Mouse (Mus musculus) neural tube, embryonic 13.5 days (tissue): ENCODE data around the gene Neil3. TPM values are rescaled to one million over a fixed set of nuclear protein-coding genes. Genes with fewer than 3 reads are reported as not detected.

Experiments used
- ATAC-seq: fragments of 200-750 bp; cut with Nextera tagmentation; 2 replicates; pipeline ENCODE4 v1.8.0; 2017; ENCODE audit warnings: low read depth, mild to moderate bottlenecking, moderate TSS enrichment, moderate library complexity
- H3K27ac ChIP-seq: fragments of 300-500 bp; sonication (generic); replicated peaks from 2 replicates; pipeline ENCODE4 v1.5.1; 2015; ENCODE audit warnings: moderate library complexity, mild to moderate bottlenecking, inconsistent platforms
- H3K27me3 ChIP-seq: fragments of 300-500 bp; sonication (generic); 2 replicates; pipeline ENCODE4 v1.6.1; 2015; ENCODE audit warnings: mild to moderate bottlenecking, inconsistent platforms
- H3K36me3 ChIP-seq: fragments of 300-500 bp; sonication (generic); 2 replicates; pipeline ENCODE4 v1.6.1; 2015; ENCODE audit warnings: mild to moderate bottlenecking, inconsistent platforms
- H3K4me1 ChIP-seq: fragments of 300-500 bp; sonication (generic); replicated peaks from 2 replicates; pipeline ENCODE4 v1.6.1; 2015; ENCODE audit warnings: inconsistent platforms
- H3K4me2 ChIP-seq: fragments of 300-500 bp; sonication (generic); 2 replicates; pipeline ENCODE4 v1.6.1; 2015; ENCODE audit warnings: inconsistent platforms, mild to moderate bottlenecking, moderate library complexity
- H3K4me3 ChIP-seq: fragments of 300-500 bp; sonication (generic); 2 replicates; pipeline ENCODE4 v1.5.1; 2015; ENCODE audit warnings: mild to moderate bottlenecking, inconsistent platforms
- H3K9ac ChIP-seq: fragments of 300-500 bp; sonication (generic); 2 replicates; pipeline ENCODE4 v1.6.1; 2015; ENCODE audit warnings: moderate library complexity, mild to moderate bottlenecking, inconsistent platforms
- H3K9me3 ChIP-seq: fragments of 300-500 bp; sonication (generic); 2 replicates; pipeline ENCODE4 v1.6.1; 2016; ENCODE audit warnings: inconsistent platforms
- WGBS: fragments of 180-500 bp; shearing (Covaris S2); methylation state at CpG from one replicate; pipeline ENCODE4 v1.1.7; 2015; 5-methylcytosine and 5-hydroxymethylcytosine counted together
- polyA plus RNA-seq: library from polyadenylated mRNA; unstranded; fragments of >200 nt; fragmentation: Nextera tagmentation; extraction: Ambion mirVana; gene quantifications from 2 replicates; pipeline ENCODE4 v1.2.1, GENCODE M21; 2015

Neil3 gene
- 6.2 and 6.9 TPM in 2 replicates for polyA plus RNA-seq

DNA sequence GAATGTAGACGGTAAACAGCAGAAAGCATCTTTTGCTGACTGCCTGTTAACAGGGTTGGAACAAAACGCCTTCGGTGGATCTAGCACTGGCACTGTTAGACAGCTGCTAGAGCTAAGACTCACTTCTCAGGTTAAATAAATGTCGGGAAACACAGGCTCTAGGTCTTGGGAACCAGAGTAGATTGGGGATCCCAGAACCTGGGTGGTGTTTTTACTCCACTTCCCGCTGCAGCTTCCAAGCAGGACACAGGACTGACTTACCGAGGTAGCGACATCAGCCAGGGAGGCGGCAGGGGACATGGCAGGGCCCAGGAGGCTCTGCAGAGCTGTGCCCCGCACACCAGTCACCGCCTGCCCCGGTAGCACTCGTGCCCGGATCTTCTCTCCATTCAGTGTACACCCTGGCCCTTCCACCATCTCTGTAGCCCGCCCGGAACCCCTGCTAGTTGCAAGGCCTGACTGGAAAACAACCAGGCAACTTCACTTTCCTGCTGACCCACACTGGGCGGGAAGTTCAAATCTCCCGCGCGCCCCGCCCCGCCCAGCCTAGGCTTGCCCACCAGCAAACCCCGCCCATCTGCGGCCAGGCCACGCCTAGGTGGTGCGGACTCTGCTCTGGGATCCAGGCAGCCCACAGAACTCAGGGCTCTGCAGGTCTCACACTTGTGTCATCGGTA lies at the start of gene Neil3:
Gene Neil3, minus strand, starts transcription at position 571 of the 677 bp plus-strand sequence.
- no peaks in the 10 kb centered on the region for H3K27me3 ChIP-seq
- H3K9me3 ChIP-seq, result no peaks in the 10 kb centered on the region
- no peak within 1 kb of the TSS for H3K27ac ChIP-seq
- H3K36me3 ChIP-seq, result no peaks in the 10 kb centered on the region
- peak within 1 kb of the TSS; percentile 47 for H3K4me3 ChIP-seq
- H3K4me1 ChIP-seq, result peaks cover 21% of the 10 kb centered on the region
- H3K9ac ChIP-seq, result peak within 1 kb of the TSS; percentile 67
- under 1% methylated on average over 26 of the region's 26 CpGs for WGBS
- peak within 1 kb of the TSS; percentile 86 for H3K4me2 ChIP-seq
- peak; percentile 96 for ATAC-seq

DNA sequence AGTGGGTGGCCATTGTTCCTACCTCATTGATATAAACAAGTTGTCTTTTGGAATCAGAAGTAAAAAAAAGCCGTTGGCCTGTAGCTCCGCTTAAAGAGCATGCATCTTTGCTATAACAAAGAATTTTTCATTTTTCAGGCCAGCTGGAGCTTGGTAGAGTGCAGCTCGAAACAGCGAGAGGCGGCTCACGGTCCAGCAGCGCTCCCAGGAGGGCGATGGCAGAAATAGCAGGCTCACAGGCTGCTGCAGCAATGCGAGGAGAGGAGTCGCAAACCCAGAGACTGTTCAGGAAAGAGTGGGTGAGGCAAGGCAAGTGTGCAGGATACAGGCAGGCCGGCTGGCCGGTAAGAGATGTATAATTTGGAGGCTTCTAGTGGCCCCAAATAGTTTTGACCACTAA lies 42.0 kb upstream of the Neil3 start:
- H3K27ac ChIP-seq, result no peak overlapping the region
- H3K9me3 ChIP-seq, result no peaks in the 10 kb centered on the region
- H3K27me3 ChIP-seq, result no peaks in the 10 kb centered on the region
- 23% methylated on average over 12 of the region's 12 CpGs for WGBS
- H3K4me1 ChIP-seq, result no peaks in the 10 kb centered on the region
- no peak overlapping the region for H3K4me2 ChIP-seq
- H3K4me3 ChIP-seq, result no peak overlapping the region
- ATAC-seq, result peak; percentile 91
- no peaks in the 10 kb centered on the region for H3K36me3 ChIP-seq
- H3K9ac ChIP-seq, result no peak overlapping the region

DNA sequence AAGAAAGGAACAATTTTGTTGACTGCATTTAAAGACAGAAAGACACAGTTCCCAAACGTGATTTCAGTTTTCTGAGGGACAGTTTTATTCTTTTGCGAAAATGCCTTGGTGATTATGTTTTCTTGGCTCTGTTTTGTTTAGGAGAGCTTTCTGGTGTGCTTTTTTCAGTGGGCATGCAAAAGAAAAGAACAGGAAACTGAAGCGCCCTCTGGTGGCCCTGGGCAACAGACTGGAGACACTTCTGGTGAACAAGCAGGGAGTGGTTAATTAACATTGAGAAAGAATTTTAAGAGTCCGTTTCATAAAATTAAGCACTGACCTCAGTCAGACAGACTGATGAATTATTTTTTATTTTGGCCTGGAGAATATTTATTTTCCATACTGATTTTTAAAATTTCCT lies 25.1 kb upstream of the Neil3 start:
- no peak for ATAC-seq
- Histone ChIP-seq H3K27ac (no peak overlapping the region), H3K36me3 (no peaks in the 10 kb centered on the region), H3K27me3 (no peaks in the 10 kb centered on the region), H3K4me3 (no peak overlapping the region), H3K9ac (no peak overlapping the region), H3K4me1 (peaks cover 5% of the 10 kb centered on the region; the same call in 1 of the 2 replicates), H3K9me3 (no peaks in the 10 kb centered on the region), H3K4me2 (no peak overlapping the region)
- WGBS, result 33% methylated on average over 4 of the region's 4 CpGs

DNA sequence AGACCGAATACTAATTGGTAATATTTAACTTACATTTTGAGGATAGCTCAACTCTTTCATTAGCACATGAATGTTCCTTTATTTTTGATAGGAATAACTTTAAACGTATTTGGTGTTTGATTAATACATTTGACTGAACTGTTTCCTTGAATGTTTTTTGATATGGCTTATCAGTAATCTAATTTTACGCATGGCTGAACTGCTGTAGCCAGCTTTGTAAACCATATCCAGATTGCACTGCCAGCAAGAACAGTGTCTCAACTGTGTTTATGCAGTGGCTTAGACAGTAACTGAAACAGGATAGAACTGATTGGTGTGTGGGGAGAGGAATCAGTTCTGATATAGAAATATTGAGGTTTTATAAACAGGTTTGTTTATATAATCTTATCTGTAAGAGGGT lies 22.6 kb upstream of the Neil3 start:
- no peak overlapping the region for H3K4me3 ChIP-seq
- H3K4me1 ChIP-seq, result peaks cover 5% of the 10 kb centered on the region; the same call in 1 of the 2 replicates
- no peaks in the 10 kb centered on the region for H3K9me3 ChIP-seq
- H3K4me2 ChIP-seq, result no peak overlapping the region
- WGBS, result 78% methylated on average over 3 of the region's 3 CpGs
- H3K27me3 ChIP-seq, result no peaks in the 10 kb centered on the region
- no peak for ATAC-seq
- no peak overlapping the region for H3K9ac ChIP-seq
- no peaks in the 10 kb centered on the region for H3K36me3 ChIP-seq
- no peak overlapping the region for H3K27ac ChIP-seq

DNA sequence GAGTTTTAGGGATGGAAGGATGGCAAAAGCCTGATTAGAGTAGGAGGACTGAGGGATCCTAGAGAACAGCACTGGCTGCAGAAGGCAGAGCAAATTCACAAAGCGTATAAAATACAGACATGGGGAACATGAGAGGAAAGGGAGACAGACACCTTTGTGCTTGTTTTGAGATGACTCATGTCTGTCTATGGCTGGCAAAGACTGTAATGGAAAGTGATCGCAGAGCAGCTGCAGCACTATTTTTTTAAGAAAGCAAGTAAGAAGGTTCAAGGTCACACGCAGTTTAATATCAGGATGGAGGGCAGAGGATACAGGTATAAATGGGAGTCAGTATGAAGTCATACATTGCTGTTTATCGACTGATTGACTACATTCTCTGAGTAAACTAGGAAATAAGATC lies 8.2 kb downstream of the Neil3 start:
- 87% methylated on average over 4 of the region's 4 CpGs for WGBS
- 0 out of 2 replicates have a peak, but pooled peaks cover 4% of the 10 kb centered on the region for H3K9me3 ChIP-seq

DNA sequence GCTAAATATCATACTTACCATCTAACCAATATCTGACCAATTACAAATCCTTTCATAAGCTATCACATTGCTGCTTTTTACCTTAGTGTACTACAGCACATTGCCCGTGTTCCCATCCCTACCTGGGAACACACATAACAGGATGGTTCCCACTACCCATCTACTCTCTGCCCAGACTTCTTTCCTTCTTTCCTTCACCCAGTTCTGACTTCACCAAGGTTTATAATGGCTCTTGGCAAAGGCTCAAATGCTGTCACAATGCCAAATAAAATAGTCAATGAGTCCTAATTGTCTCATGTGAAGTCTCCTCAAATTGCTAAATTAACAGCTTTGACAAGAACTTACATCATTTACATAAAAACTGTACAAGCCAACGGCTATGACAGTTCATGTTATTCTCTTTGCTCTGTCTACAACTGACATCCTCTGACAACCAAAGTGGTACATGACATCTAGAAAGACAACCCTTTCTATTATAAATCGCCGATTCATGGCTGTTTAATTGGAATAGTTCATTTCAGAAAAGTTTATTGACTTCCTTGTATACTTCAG lies 9.9 kb downstream of the Neil3 start:
- Histone ChIP-seq H3K4me3 (no peak overlapping the region), H3K4me2 (no peak overlapping the region), H3K27me3 (no peaks in the 10 kb centered on the region), H3K9me3 (0 out of 2 replicates have a peak, but pooled peaks cover 4% of the 10 kb centered on the region), H3K9ac (no peak overlapping the region), H3K36me3 (no peaks in the 10 kb centered on the region), H3K4me1 (no peaks in the 10 kb centered on the region), H3K27ac (no peak overlapping the region)
- ATAC-seq, result no peak
- 92% methylated on average over 4 of the region's 4 CpGs for WGBS

More for the DNA sequence above, 8.2 kb downstream of the Neil3 start:
- Histone ChIP-seq H3K27ac (no peak overlapping the region), H3K9ac (no peak overlapping the region), H3K4me2 (no peak overlapping the region), H3K4me3 (no peak overlapping the region), H3K27me3 (no peaks in the 10 kb centered on the region), H3K4me1 (no peaks in the 10 kb centered on the region), H3K36me3 (no peaks in the 10 kb centered on the region)
- ATAC-seq, result no peak

DNA sequence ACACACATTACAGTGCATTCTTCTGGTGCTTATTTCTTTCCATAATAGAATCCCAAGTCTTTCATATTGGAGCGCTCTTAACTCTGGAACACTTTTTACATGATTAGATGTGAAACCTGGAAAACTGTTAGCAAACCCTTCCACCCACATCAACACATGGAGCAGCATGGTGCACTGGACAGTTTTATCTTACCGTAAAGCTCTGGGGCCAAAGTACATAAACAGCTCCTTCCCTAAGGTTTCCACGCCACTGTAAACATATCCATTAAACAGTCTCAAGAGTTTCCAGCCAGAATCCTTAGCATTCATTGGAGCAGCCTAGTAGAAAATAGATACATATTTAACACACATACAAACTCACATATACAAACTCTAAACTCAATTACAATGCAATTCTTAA lies 15.4 kb downstream of the Neil3 start:
- Histone ChIP-seq H3K9me3 (0 out of 2 replicates have a peak, but pooled peaks cover 4% of the 10 kb centered on the region), H3K4me1 (no peaks in the 10 kb centered on the region), H3K27ac (no peak overlapping the region), H3K4me2 (no peak overlapping the region), H3K9ac (no peak overlapping the region), H3K36me3 (no peaks in the 10 kb centered on the region), H3K27me3 (no peaks in the 10 kb centered on the region), H3K4me3 (no peak overlapping the region)
- WGBS, result 86% methylated on average over 3 of the region's 3 CpGs
- no peak for ATAC-seq

DNA sequence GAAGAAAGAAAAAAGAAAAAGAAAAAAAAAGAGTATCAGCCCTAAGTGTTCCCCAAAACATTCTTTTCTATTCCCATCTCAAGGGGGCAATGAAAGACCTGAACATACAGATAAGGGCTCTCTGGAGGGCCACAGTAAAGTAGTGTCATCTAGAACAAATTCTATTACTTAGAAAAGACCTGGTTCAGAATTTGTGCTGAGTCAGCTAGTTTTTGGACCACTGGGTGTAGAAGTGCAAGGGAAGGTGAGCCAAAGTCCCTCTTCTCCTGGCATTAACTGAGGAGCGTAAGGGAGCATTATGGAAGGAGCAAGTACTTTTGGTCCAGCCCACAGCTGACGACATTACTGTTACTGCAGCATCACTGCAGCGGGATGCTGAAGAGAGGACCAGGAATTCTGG lies 19.7 kb downstream of the Neil3 start:
- no peaks in the 10 kb centered on the region for H3K4me1 ChIP-seq
- ATAC-seq, result no peak
- H3K27ac ChIP-seq, result no peak overlapping the region
- H3K9ac ChIP-seq, result no peak overlapping the region
- H3K36me3 ChIP-seq, result no peaks in the 10 kb centered on the region
- no peak overlapping the region for H3K4me2 ChIP-seq
- H3K4me3 ChIP-seq, result no peak overlapping the region
- WGBS, result 96% methylated on average over 3 of the region's 3 CpGs
- no peaks in the 10 kb centered on the region for H3K27me3 ChIP-seq
- no peaks in the 10 kb centered on the region for H3K9me3 ChIP-seq

DNA sequence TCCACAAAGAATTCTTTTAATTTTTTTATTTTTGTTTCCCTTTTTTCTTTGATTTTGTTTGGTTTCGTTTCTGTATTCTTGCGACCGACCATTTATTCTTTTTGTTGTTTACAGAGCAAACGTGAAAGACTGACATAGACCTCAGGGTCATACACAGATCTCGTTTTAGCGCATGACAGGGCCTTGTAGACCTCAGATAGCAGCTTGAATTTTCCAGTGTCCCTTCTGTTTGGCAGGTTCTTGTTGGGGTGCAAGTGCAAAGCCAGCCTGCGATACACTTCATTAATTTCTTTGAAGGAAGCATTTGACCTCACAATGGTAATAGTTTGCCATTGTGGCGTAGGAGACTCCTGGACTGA lies 24.6 kb downstream of the Neil3 start:
- no peaks in the 10 kb centered on the region for H3K27me3 ChIP-seq
- no peak overlapping the region for H3K4me2 ChIP-seq
- H3K4me3 ChIP-seq, result no peak overlapping the region
- H3K9me3 ChIP-seq, result no peaks in the 10 kb centered on the region
- no peaks in the 10 kb centered on the region for H3K36me3 ChIP-seq
- no peaks in the 10 kb centered on the region for H3K4me1 ChIP-seq
- H3K27ac ChIP-seq, result no peak overlapping the region
- no peak overlapping the region for H3K9ac ChIP-seq
- no peak for ATAC-seq
- WGBS, result 80% methylated on average over 8 of the region's 8 CpGs

DNA sequence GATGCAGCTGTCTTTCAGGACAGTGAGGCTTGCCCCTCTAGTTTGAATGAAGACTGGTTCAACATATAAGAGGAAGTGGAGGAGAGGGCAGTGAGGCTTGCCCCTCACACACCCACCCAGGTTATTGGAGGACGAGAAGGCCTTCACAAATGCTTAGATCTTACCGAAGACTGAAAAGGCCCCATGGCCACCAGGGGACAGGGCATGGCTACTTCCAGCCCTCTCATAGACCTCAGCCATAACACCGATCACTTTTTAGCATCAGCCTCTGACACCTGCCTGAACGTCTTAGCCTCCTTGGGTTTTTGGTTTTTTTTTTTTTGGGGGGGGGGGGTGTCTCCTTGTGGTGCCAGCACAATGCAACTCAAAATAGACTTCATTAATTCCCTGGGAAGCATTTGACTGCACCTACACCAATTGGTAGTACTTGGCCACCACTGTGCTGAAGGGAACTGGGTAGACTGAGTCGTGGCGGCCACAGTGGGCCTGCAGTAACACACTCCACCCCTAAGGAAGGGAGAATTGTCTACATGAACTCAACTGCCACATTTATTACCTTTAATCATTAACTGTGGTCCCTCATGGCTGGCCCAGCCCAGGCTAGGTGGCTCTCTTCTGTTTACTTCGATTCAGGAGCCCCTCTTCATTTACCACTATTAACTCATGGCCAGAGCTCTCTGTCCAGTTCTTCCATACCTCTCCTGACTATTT lies 25.1 kb downstream of the Neil3 start:
- no peak overlapping the region for H3K4me2 ChIP-seq
- H3K27me3 ChIP-seq, result no peaks in the 10 kb centered on the region
- no peak overlapping the region for H3K4me3 ChIP-seq
- H3K4me1 ChIP-seq, result no peaks in the 10 kb centered on the region
- ATAC-seq, result no peak
- H3K9ac ChIP-seq, result no peak overlapping the region
- 93% methylated on average over 7 of the region's 7 CpGs for WGBS
- no peak overlapping the region for H3K27ac ChIP-seq
- no peaks in the 10 kb centered on the region for H3K9me3 ChIP-seq
- no peaks in the 10 kb centered on the region for H3K36me3 ChIP-seq

DNA sequence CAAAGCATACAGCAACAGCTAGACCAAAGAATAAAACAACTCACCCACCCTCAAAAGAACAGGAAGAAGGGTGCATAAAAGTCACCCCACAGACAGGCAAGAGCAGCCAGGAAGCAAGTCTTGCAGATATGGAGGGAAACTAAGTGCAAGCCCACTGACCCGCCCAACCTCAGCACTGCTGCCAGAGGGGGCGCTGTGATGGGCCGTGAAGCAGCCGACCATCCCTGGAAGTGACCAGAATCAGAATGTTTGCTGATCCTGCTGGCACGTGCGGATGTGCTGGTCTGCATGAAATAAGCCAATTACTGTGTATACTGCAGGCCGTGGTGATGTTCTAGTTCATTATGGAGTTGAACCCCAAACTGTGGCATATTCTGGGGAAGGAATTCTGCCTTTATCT lies 26.6 kb downstream of the Neil3 start:
- H3K36me3 ChIP-seq, result no peaks in the 10 kb centered on the region
- H3K9me3 ChIP-seq, result no peaks in the 10 kb centered on the region
- no peak overlapping the region for H3K9ac ChIP-seq
- no peaks in the 10 kb centered on the region for H3K4me1 ChIP-seq
- no peak overlapping the region for H3K27ac ChIP-seq
- H3K27me3 ChIP-seq, result no peaks in the 10 kb centered on the region
- ATAC-seq, result no peak
- no peak overlapping the region for H3K4me3 ChIP-seq
- WGBS, result 78% methylated on average over 7 of the region's 7 CpGs
- H3K4me2 ChIP-seq, result no peak overlapping the region

DNA sequence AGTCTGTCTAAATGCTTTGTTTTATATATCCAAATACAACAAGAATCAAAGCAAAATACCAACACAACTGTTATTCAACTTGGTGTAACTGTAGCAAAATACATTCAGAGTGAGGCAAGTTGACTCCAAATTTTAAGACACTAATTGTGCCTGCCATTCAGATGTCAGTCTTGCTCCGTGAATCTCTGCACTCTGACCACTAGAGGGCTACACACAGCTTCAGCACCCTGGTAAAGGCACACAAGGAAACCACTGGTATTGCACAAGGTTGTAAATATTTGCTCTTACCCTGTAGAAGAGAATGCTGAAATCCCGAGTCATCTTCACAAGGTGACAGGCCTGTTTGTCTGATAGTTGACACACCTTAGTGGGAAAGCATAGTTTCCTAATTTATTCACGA lies 31.8 kb downstream of the Neil3 start:
- no peaks in the 10 kb centered on the region for H3K27me3 ChIP-seq
- H3K4me1 ChIP-seq, result no peaks in the 10 kb centered on the region
- H3K4me3 ChIP-seq, result no peak overlapping the region
- no peak overlapping the region for H3K4me2 ChIP-seq
- ATAC-seq, result no peak
- H3K9me3 ChIP-seq, result no peaks in the 10 kb centered on the region
- no peaks in the 10 kb centered on the region for H3K36me3 ChIP-seq
- no peak overlapping the region for H3K9ac ChIP-seq
- H3K27ac ChIP-seq, result no peak overlapping the region
- 48% methylated on average over 3 of the region's 3 CpGs for WGBS
